Comparison of ENCODE assay signal across 8 mouse cellular contexts in the genomic region with DNA sequence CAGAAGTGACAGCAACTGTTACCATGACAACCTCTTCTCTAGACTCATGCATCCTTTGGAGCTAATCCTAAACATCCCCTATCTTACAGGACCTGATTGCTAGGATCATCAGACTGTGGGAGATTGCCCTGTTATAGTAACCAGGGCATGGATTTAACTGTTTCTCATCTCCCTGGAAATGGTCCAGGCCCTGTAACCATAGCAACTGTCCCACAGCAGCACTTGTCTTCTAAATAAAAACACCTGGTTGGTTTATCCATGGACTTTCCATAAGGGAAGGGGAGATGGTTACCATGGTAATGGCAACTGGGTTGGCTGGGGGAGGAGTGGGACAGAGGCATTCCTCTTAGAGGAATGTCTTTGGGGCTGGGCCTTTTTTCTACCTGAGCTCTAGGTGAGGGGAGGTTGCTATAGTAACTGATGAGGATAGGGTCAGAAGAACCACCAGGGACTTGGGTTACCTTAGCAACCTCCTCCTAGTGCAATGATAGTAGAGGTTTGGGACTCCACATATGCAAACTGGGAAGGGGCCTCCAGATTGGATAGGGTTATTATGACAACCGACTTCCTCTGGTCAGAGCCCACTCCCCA. TPM values are rescaled to one million over a fixed set of nuclear protein-coding genes. Genes with fewer than 3 reads are reported as not detected.
DNase-seq lines count a peak whose midpoint lies in the region; ATAC-seq and TF ChIP-seq lines count a peak whose summit lies in the region.

A gene (plus strand): TSS at position 539 of the 591 bp plus-strand sequence.

- CTCF ChIA-PET in Patski (lab: Charles Lee) = no interaction called here

- in situ Hi-C loops in Patski (cut with MboI; ENCODE audit: low pct_unique_long_range_greater_than_20kb) = no loop called here

- DNase-seq in kidney, adult 18-20 months = no peak
- no peak for DNase-seq in Patski (ENCODE audit: low read depth, low spot score)
- peak; percentile 79 for DNase-seq in embryonic facial prominence, embryonic 10.5 days (ENCODE audit: low spot score)
- no peak for DNase-seq in layer of hippocampus, postnatal 25 days (ENCODE audit: extremely low spot score in 1 of 2, low spot score in 1 of 2)
- DNase-seq in midbrain, embryonic 14.5 days = peak; percentile 91
- no peak for DNase-seq in spleen, postnatal 14 days (ENCODE audit: low spot score in 2 of 2)

- peak within 1 kb of the TSS; percentile 92 for H3K4me2 ChIP-seq in kidney, embryonic 14.5 days (replicated peaks; ENCODE audit: low read depth, low read length)
- H3K4me2 ChIP-seq in heart, embryonic 13.5 days = peak within 1 kb of the TSS; percentile 97
- H3K4me2 ChIP-seq in midbrain, embryonic 14.5 days (ENCODE audit: low read length) = peak within 1 kb of the TSS; percentile 91

- POLR2A ChIA-PET in Patski (lab: Charles Lee) = no interaction called here

- peak within 1 kb of the TSS; percentile 71 for H3K4me3 ChIP-seq in kidney, embryonic 14.5 days (ENCODE audit: low read length)
- peak within 1 kb of the TSS; percentile 79 for H3K4me3 ChIP-seq in embryonic facial prominence, embryonic 10.5 days
- peak within 1 kb of the TSS; percentile 98 for H3K4me3 ChIP-seq in heart, embryonic 13.5 days
- peak within 1 kb of the TSS; percentile 98 for H3K4me3 ChIP-seq in midbrain, embryonic 14.5 days (replicated peaks; ENCODE audit: low read depth, low read length)

- 0% methylated on average over 1 of the region's 1 CpGs for WGBS in kidney, embryonic 14.5 days
- WGBS in embryonic facial prominence, embryonic 10.5 days = 4% methylated on average over 1 of the region's 1 CpGs
- WGBS in heart, embryonic 13.5 days = 19% methylated on average over 1 of the region's 1 CpGs
- WGBS in midbrain, embryonic 14.5 days = 3% methylated on average over 1 of the region's 1 CpGs

- H3K36me3 ChIP-seq in kidney, embryonic 14.5 days (ENCODE audit: control insufficient read depth, insufficient read depth, low read length) = peaks cover 7% of the 10 kb centered on the region; the same call in 1 of the 2 replicates
- peaks cover 32% of the 10 kb centered on the region for H3K36me3 ChIP-seq in embryonic facial prominence, embryonic 10.5 days (replicated peaks)
- peaks cover 33% of the 10 kb centered on the region for H3K36me3 ChIP-seq in heart, embryonic 13.5 days
- 0 out of 2 replicates have a peak, but pooled peaks cover 3% of the 10 kb centered on the region for H3K36me3 ChIP-seq in midbrain, embryonic 14.5 days (ENCODE audit: control insufficient read depth, insufficient read depth, low read length)

- H3K27me3 ChIP-seq in kidney, embryonic 14.5 days (ENCODE audit: control insufficient read depth, insufficient read depth, low read length) = peaks cover 17% of the 10 kb centered on the region
- no peaks in the 10 kb centered on the region for H3K27me3 ChIP-seq in Patski
- peaks cover 32% of the 10 kb centered on the region for H3K27me3 ChIP-seq in embryonic facial prominence, embryonic 10.5 days (replicated peaks; ENCODE audit: low read depth, poor library complexity, severe bottlenecking)
- H3K27me3 ChIP-seq in heart, embryonic 13.5 days (replicated peaks) = peaks cover 28% of the 10 kb centered on the region
- H3K27me3 ChIP-seq in midbrain, embryonic 14.5 days (ENCODE audit: control insufficient read depth, insufficient read depth, low read length) = peaks cover 7% of the 10 kb centered on the region; the same call in 1 of the 2 replicates

- ATAC-seq in kidney, embryonic 14.5 days (ENCODE audit: low FRiP score, low TSS enrichment) = peak; percentile 28; the same call in 1 of the 2 replicates
- ATAC-seq in Patski = no peak
- no peak for ATAC-seq in heart, embryonic 13.5 days (ENCODE audit: extremely low read depth, insufficient number of reproducible peaks, low FRiP score, low TSS enrichment)
- peak; percentile 84 for ATAC-seq in midbrain, embryonic 14.5 days (ENCODE audit: low FRiP score, low TSS enrichment)

- H3K4me1 ChIP-seq in kidney, embryonic 14.5 days (ENCODE audit: control insufficient read depth, insufficient read depth, low read length) = peaks cover 47% of the 10 kb centered on the region
- H3K4me1 ChIP-seq in embryonic facial prominence, embryonic 10.5 days = peaks cover 74% of the 10 kb centered on the region
- H3K4me1 ChIP-seq in heart, embryonic 13.5 days = peaks cover 61% of the 10 kb centered on the region
- H3K4me1 ChIP-seq in midbrain, embryonic 14.5 days (ENCODE audit: control insufficient read depth, insufficient read depth, low read length) = peaks cover 67% of the 10 kb centered on the region

- H3K27ac ChIP-seq in kidney, embryonic 14.5 days (ENCODE audit: low read depth, low read length) = peak within 1 kb of the TSS; percentile 90
- peak within 1 kb of the TSS; percentile 97 for H3K27ac ChIP-seq in embryonic facial prominence, embryonic 10.5 days (replicated peaks)
- H3K27ac ChIP-seq in heart, embryonic 13.5 days (replicated peaks) = peak within 1 kb of the TSS; percentile 96
- peak within 1 kb of the TSS; percentile 100 for H3K27ac ChIP-seq in midbrain, embryonic 14.5 days (replicated peaks; ENCODE audit: low read depth, low read length)

- no peaks in the 10 kb centered on the region for H3K9me3 ChIP-seq in kidney, embryonic 14.5 days (ENCODE audit: control insufficient read depth, low read length)
- H3K9me3 ChIP-seq in embryonic facial prominence, embryonic 10.5 days = no peaks in the 10 kb centered on the region
- no peaks in the 10 kb centered on the region for H3K9me3 ChIP-seq in heart, embryonic 13.5 days
- H3K9me3 ChIP-seq in midbrain, embryonic 14.5 days (ENCODE audit: control insufficient read depth, low read length) = no peaks in the 10 kb centered on the region

- peak within 1 kb of the TSS; percentile 92 for H3K9ac ChIP-seq in kidney, embryonic 14.5 days (ENCODE audit: low read depth, low read length)
- peak within 1 kb of the TSS; percentile 99 for H3K9ac ChIP-seq in heart, embryonic 13.5 days
- peak within 1 kb of the TSS; percentile 99 for H3K9ac ChIP-seq in midbrain, embryonic 14.5 days (replicated peaks; ENCODE audit: low read length)

- no peak for TF ChIP-seq CTCF in Patski (IDR thresholded peaks at IDR 0.05)

RNA-seq across cellular contexts. Expression of the gene that starts here (rescaled TPM):
- 75.5 and 111 TPM in 2 replicates for polyA plus RNA-seq in kidney, embryonic 14.5 days (2014; fragmentation: Nextera tagmentation; extraction: Ambion mirVana)
- 90.0 TPM for polyA plus RNA-seq in Patski (2021)
- polyA plus RNA-seq in embryonic facial prominence, embryonic 10.5 days (2016; fragmentation: Nextera tagmentation; extraction: Ambion mirVana) = 129 and 131 TPM in 2 replicates
- 81.1 and 82.5 TPM in 2 replicates for polyA plus RNA-seq in heart, embryonic 13.5 days (2015; fragmentation: Nextera tagmentation; extraction: Ambion mirVana)
- 100 to 1,000 TPM; 322 to 327 TPM for total RNA-seq in layer of hippocampus, postnatal 25 days (2021)
- 213 and 219 TPM in 2 replicates for polyA plus RNA-seq in midbrain, embryonic 14.5 days (2014; fragmentation: Nextera tagmentation; extraction: Ambion mirVana)

Comparison
In these comparisons a context has a peak if more than half of its experiments do, and no peak if none do; other contexts are left out.
1. ATAC-seq: peak in kidney, embryonic 14.5 days (single experiment) and midbrain, embryonic 14.5 days (single experiment); none in Patski (single experiment) and heart, embryonic 13.5 days (single experiment).
2. DNase-seq: peak in embryonic facial prominence, embryonic 10.5 days (single experiment) and midbrain, embryonic 14.5 days (single experiment); none in kidney, adult 18-20 months (single experiment), Patski (single experiment), layer of hippocampus, postnatal 25 days (0 of 2) and spleen, postnatal 14 days (0 of 2).
3. Peak in every context shown above with its lines, with median percentiles within 50 percentile points of each other: H3K27ac ChIP-seq, H3K4me2 ChIP-seq, H3K4me3 ChIP-seq and H3K9ac ChIP-seq.